Mouse (Mus musculus): ENCODE measurements around the gene Gpr150. TPM values are rescaled to one million over a fixed set of nuclear protein-coding genes. Genes with fewer than 3 reads are reported as not detected.
A peak's percentile ranks its signal among the peaks of the same experiment; 100 is the strongest.

Gene Gpr150
- polyA plus RNA-seq, 1 experiment from 2014 or later = 2.5 TPM

DNA sequence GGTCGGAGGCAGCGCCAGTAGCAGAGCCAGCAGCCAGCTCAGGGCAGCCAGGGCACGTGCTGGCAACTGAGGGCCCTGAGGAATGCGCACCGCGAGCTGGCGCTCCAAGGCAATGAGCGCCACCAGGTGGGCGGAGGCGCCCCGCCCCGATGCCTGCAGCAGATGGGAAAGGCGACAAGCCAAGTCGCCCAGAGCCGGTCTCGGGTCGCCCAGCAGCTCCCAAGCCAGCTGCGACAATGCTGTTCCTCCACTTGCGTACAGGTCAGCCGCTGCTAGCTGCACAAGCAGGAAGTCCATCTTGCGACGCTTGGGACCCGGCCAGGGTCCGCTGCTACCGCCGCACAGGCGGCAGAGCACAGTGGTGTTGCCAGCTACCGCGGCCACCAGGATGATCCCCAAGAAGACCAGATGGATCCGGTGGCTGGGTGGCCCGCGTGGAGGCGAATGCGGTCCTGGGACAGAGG, 503 bp downstream of the Gpr150 start:
- Histone ChIP-seq H3K4me2 (peak overlapping the region; percentile 80), H3K9me3 (no peaks in the 10 kb centered on the region), H3K27me3 (replicated peaks) (peaks cover 31% of the 10 kb centered on the region), H3K4me1 (peaks cover 15% of the 10 kb centered on the region; the same call in 1 of the 2 replicates), H3K9ac (peak overlapping the region; percentile 37), H3K4me3 (peak overlapping the region; percentile 56), H3K27ac (peak overlapping the region; percentile 55), H3K36me3 (replicated peaks) (no peaks in the 10 kb centered on the region)
- peak; percentile 96 for ATAC-seq (replicated peaks)
- WGBS = under 1% methylated on average over 33 of the region's 34 CpGs

DNA sequence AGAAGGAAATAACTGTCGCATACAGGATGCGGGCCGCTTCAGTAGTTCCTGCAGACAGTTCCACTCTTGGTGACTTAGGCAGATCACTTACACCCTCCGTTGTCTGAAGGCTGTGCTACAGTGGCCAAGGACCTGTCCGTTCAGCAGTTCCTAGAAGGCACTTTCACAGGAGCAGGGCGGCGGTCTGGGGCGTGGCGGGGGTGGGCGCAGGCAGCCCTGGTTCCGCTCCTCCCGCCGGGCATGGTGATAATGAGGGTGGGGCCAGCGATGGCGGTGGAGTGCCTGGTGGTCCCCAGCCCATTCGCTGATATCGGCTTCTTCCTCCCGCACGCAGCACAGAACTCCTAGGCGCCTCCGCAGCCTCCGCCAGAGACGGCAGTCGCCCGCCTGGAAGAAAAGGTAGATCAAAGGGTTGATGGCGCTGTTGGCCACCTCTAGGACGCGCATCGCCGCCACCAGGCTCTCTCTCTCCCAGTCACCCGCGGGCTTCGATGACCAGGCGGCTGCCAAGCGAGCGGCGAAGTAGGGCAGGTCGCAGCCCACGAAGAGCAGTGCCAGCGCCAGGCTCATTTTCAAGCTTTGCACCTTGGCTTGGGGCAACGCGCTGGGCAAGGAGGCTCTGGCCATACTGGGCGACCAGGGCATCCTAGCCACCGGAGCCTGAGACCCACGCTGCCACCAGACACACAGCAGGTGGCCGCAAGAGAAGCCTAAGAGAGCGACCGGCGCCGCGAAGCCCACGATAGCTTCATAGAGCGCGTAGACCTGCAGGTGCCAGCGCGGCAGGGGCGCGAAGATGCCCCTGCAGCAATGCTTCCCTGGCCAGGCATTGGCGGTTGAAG, 1.2 kb downstream of the Gpr150 start:
- under 1% methylated on average over 59 of the region's 59 CpGs for WGBS
- peaks cover 31% of the 10 kb centered on the region for H3K27me3 ChIP-seq (replicated peaks)
- peak; percentile 80 for ATAC-seq (replicated peaks)

DNA sequence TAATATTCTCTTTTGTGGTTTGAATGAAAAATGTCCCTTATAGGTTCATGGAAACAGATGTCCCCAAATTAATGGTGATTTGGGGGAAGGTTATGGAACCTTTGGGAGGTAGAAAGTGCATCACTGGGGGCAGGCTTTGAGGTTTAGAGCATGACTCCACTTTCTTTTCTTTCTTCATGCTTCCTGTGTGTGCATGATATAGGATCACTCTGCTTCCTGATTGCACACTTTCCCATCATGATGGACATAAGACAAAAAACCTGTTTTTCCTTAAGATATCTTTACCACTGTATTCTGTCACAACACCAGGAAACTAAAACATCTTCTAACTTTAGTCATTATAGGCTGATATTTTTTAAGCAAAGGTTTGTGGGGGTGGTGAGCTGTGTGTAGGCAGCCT, 11.8 kb downstream of the Gpr150 start:
- H3K9ac ChIP-seq = no peak overlapping the region
- H3K9me3 ChIP-seq = no peaks in the 10 kb centered on the region
- ATAC-seq (replicated peaks) = no peak
- no peak overlapping the region for H3K4me3 ChIP-seq
- H3K27me3 ChIP-seq (replicated peaks) = no peaks in the 10 kb centered on the region
- H3K27ac ChIP-seq = no peak overlapping the region
- H3K4me2 ChIP-seq = no peak overlapping the region
- no peaks in the 10 kb centered on the region for H3K4me1 ChIP-seq
- no peaks in the 10 kb centered on the region for H3K36me3 ChIP-seq (replicated peaks)

More for the DNA sequence above, 1.2 kb downstream of the Gpr150 start:
- H3K27ac ChIP-seq = peak overlapping the region; percentile 55
- no peaks in the 10 kb centered on the region for H3K9me3 ChIP-seq
- H3K36me3 ChIP-seq (replicated peaks) = no peaks in the 10 kb centered on the region
- peak overlapping the region; percentile 80 for H3K4me2 ChIP-seq
- H3K4me3 ChIP-seq = peak overlapping the region; percentile 56
- peaks cover 15% of the 10 kb centered on the region; the same call in 1 of the 2 replicates for H3K4me1 ChIP-seq
- peak overlapping the region; percentile 37 for H3K9ac ChIP-seq

DNA sequence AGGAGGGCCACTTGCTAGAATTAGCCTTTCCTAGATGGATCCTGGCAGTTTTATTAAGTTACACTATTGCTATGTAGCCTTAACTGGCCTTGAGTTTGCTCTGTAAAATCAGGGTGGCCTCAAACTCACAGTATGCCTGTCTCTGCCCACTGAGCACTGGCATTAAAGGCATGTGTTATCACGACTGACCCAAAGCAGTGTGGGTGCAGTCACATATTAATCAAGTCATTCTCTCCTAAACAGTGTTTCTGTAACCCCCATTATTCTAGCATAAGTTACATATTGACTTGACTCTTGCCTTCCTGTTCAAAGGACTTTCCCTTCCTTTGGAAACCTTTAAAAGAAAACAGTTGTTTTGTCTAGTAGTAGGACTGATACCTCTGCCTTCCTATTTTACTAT, 14.3 kb downstream of the Gpr150 start:
- no peaks in the 10 kb centered on the region for H3K36me3 ChIP-seq (replicated peaks)
- no peak overlapping the region for H3K4me2 ChIP-seq
- H3K27me3 ChIP-seq (replicated peaks) = no peaks in the 10 kb centered on the region
- ATAC-seq (replicated peaks) = no peak
- H3K4me1 ChIP-seq = no peaks in the 10 kb centered on the region
- no peak overlapping the region for H3K4me3 ChIP-seq
- H3K27ac ChIP-seq = no peak overlapping the region
- no peaks in the 10 kb centered on the region for H3K9me3 ChIP-seq
- H3K9ac ChIP-seq = no peak overlapping the region
- 65% methylated on average over 1 of the region's 1 CpGs for WGBS

DNA sequence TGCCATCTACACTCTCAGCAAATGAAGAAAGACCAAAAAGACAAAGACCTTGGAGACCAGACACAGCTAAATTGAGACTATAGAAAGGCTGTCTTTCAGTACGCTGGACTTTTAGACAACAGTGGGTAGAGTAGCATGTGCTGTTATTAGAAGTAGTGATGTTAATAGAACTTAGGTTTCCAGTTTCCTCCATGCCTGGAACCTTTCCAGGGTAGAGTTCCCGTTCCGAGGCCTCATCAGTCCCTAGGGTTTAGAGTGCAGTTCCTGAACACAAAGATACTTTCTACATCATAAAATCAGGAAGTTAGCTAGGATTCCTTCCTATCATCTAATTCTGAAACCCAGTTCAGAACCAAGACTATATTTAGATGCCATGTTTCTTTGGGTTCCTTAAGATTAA, 32.2 kb downstream of the Gpr150 start:
- no peak for ATAC-seq (replicated peaks)
- WGBS = 90% methylated on average over 3 of the region's 3 CpGs
- Histone ChIP-seq H3K36me3 (replicated peaks) (no peaks in the 10 kb centered on the region), H3K9ac (no peak overlapping the region), H3K4me2 (no peak overlapping the region), H3K27ac (no peak overlapping the region), H3K27me3 (replicated peaks) (no peaks in the 10 kb centered on the region), H3K9me3 (no peaks in the 10 kb centered on the region), H3K4me1 (no peaks in the 10 kb centered on the region), H3K4me3 (no peak overlapping the region)

DNA sequence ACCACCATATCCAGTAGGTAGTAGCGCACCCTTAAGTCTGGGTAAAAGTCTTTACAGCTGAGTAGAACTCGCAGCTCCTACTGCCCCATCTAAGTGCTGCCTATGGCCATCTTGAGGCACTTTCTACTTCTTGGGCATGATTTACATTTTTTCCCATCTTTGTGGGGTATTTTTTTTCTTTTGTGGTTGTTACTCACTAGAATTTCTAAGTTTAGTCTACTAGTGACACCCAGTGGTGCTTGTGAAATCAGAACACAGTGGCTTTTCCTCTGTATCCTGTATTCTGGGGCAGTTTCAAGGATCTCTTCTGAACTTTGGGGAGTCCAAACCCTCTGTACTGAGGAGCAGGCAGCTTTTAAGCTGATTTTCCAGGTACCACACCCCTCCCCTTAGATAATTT, 35.0 kb downstream of the Gpr150 start:
- Histone ChIP-seq H3K27ac (no peak overlapping the region), H3K36me3 (replicated peaks) (no peaks in the 10 kb centered on the region), H3K9me3 (no peaks in the 10 kb centered on the region), H3K9ac (no peak overlapping the region), H3K4me3 (no peak overlapping the region), H3K27me3 (replicated peaks) (no peaks in the 10 kb centered on the region), H3K4me2 (no peak overlapping the region), H3K4me1 (peaks cover 9% of the 10 kb centered on the region)
- no peak for ATAC-seq (replicated peaks)
- 92% methylated on average over 2 of the region's 2 CpGs for WGBS

DNA sequence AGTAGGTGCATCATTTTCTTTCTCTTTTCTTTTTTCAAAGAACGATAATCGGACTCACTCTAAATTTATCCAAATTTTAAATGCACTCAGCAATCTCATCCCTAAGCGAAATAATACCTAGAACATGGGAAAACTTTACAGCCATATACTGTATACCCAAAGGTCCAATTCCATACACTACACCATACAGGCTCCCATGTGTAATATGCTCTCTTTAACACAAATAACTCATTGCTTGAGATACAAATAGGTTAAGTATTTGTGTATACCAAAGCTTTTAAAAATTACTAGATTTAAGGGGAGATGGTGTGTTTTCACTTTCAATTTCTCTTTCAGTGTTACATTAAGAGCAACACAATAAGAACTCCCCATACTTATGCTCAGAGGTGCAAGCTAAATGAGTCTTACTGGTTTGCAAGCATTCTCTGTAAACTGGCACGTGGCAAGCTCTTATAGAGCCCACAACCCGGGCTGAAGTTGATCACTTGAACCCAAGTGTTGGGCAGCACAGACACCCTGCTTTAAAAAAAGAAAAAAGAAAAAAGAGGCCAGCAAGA, 37.9 kb downstream of the Gpr150 start:
- no peak overlapping the region for H3K27ac ChIP-seq
- H3K9me3 ChIP-seq = no peaks in the 10 kb centered on the region
- H3K36me3 ChIP-seq (replicated peaks) = no peaks in the 10 kb centered on the region
- H3K4me3 ChIP-seq = peak overlapping the region; percentile 54
- ATAC-seq (replicated peaks) = peak; percentile 73
- H3K4me1 ChIP-seq = peaks cover 9% of the 10 kb centered on the region
- H3K9ac ChIP-seq = no peak overlapping the region; the same call in 1 of the 2 replicates
- H3K4me2 ChIP-seq = peak overlapping the region; percentile 56
- no peaks in the 10 kb centered on the region for H3K27me3 ChIP-seq (replicated peaks)
- 45% methylated on average over 5 of the region's 5 CpGs for WGBS

DNA sequence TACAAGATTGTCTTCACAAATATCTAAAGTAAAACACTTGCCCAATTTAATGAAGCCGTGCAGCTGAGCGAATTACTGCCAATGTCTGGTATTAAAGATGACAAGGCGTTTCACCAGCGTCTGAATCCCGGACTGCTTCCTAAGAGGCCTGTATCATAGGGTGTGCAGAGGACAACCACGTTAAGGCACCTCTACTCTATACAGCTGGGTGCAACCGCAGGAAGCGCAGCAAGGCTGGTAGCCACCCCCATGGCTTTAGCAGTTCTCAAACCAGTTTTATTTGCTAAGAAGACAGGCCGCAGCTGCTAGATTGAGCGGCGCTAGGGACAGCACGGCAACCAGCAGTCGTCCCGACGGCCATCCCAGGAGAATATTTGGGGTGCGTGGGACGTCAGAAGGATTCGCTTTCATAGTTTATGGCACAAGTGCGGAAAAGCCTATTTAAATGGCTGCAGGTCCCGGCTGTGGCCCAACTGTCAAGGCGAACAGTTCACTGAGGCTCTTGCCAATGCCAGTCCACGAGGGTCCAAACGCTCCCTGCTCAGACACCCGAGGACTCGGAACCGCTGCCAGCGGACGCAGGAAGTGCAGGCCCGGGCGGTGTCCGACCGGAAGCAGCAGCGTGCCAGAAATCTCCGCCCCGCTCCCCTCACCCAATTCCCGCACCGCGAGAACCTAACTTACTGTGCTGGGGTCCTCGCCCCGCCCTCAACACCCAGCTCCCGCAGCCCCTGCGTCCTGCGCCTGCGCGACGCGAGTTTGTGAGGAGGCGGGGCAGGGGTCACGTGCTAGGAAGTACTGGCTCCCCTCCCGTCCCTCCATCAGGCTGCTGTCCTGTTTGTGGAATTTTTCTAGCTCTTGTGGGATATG, 38.6 kb downstream of the Gpr150 start, which contains the start of gene Rfesd:
TSS of gene Rfesd (minus strand) at position 746 of the 870 bp plus-strand sequence.
- Histone ChIP-seq H3K4me2 (peak within 1 kb of the TSS; percentile 56), H3K27ac (peak within 1 kb of the TSS; percentile 87), H3K27me3 (replicated peaks) (no peaks in the 10 kb centered on the region), H3K36me3 (replicated peaks) (no peaks in the 10 kb centered on the region), H3K9ac (peak within 1 kb of the TSS; percentile 76), H3K9me3 (no peaks in the 10 kb centered on the region), H3K4me3 (peak within 1 kb of the TSS; percentile 54), H3K4me1 (peaks cover 9% of the 10 kb centered on the region)
- under 1% methylated on average over 50 of the region's 50 CpGs for WGBS
- peak; percentile 100 for ATAC-seq (replicated peaks)

DNA sequence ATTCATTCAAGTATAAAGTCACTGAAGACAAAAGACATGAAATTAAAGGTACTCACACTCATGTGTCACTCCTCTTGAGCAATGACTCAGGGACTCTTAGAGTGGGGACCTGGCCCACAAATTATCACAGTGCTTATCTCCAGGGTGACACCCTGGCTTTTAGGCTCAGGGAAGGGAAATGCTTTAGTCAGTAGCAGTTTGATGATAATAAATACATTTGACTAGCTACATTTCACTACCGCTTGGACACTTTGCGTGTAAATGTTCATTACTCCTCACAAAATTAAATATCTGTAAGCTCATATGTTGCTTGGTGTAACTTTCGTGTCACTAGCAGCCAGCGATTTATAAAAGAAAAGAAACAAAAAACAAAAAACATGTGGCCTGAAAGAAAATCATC, 39.3 kb downstream of the Gpr150 start:
- peak overlapping the region; percentile 54 for H3K4me3 ChIP-seq
- H3K27ac ChIP-seq = peak overlapping the region; percentile 87
- no peaks in the 10 kb centered on the region for H3K9me3 ChIP-seq
- ATAC-seq (replicated peaks) = no peak
- WGBS = 82% methylated on average over 4 of the region's 4 CpGs
- H3K36me3 ChIP-seq (replicated peaks) = no peaks in the 10 kb centered on the region
- H3K4me1 ChIP-seq = peaks cover 9% of the 10 kb centered on the region
- no peaks in the 10 kb centered on the region for H3K27me3 ChIP-seq (replicated peaks)
- H3K9ac ChIP-seq = peak overlapping the region; percentile 76; the same call in 1 of the 2 replicates
- H3K4me2 ChIP-seq = peak overlapping the region; percentile 56

DNA sequence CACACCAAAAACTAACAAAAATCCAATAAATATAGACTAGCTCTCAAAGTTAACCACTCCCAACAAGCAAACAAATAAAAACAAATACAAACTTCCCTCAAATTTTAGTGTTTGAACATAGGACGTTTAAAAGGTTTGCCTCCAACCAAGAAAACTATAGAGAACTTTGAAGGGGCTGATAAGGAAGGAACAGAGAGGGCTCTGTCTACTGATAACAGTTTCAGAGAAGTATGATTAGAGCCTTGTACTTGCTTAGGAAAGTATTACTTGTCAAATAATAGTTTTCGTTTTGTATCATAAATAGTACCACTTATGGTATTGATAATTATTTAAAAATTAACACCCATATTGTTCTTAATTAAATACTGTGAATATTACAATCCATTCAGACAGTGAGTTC, 42.3 kb downstream of the Gpr150 start:
- no peak overlapping the region for H3K9ac ChIP-seq
- no peaks in the 10 kb centered on the region for H3K36me3 ChIP-seq (replicated peaks)
- ATAC-seq (replicated peaks) = no peak
- 85% methylated on average over 2 of the region's 2 CpGs for WGBS
- H3K4me3 ChIP-seq = no peak overlapping the region
- H3K4me1 ChIP-seq = peaks cover 9% of the 10 kb centered on the region
- H3K9me3 ChIP-seq = no peaks in the 10 kb centered on the region
- H3K27ac ChIP-seq = no peak overlapping the region
- no peak overlapping the region for H3K4me2 ChIP-seq
- H3K27me3 ChIP-seq (replicated peaks) = no peaks in the 10 kb centered on the region

Data from midbrain, embryonic 15.5 days (tissue).